Mouse (Mus musculus) left cerebral cortex, postnatal 36 days (tissue): ENCODE data around the gene Adat1. TPM values are rescaled to one million over a fixed set of nuclear protein-coding genes. Genes with fewer than 3 reads are reported as not detected.

ENCODE experiments used
- DNase-seq, 2 experiments: peaks; one replicate each; pipeline ENCODE4 v3.0.0; 2021 to 2022; ENCODE audit warnings: low spot score in 2 of 2, mixed read lengths in 1 of 2
- intact Hi-C: fragments of 180-260 bp; cut with DNase I; formaldehyde crosslinking; loops from one replicate; pipeline ENCODE4 v1.15.1; 2025
- total RNA-seq, 2 experiments: library from RNA; stranded (reverse); gene quantifications; 2 replicates each; pipeline ENCODE4 v1.2.3; 2021

Adat1 gene
- total RNA-seq, 2 experiments from 2014 or later = 4.0 to 8.0 TPM

DNA sequence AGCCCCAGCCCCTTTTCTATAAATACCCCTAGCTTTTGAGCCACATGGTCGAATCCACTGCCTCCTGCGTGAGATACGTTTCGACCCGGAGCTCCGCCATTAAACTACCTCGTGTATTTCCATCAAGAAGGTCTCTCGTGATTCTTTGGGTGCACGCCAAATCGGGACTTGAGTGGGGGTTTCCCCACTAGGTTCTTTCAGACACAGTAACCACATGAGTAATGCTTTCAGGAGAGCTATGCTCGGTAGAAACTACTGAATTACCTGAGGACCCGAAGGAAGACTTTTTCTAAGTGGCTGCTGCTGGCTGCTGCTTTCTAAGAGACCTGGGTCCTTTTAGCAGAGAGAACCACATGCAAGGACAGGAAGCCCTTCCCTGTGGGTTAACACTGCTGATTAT, 18.0 kb downstream of the Adat1 start:
- no peak for DNase-seq
- intact Hi-C loops = no loop called here

GRCm38 (mm10) chr8:111968991-111969390, 23.1 kb downstream of the Adat1 start:
- DNase-seq = no peak
- intact Hi-C loops = no loop called here

DNA sequence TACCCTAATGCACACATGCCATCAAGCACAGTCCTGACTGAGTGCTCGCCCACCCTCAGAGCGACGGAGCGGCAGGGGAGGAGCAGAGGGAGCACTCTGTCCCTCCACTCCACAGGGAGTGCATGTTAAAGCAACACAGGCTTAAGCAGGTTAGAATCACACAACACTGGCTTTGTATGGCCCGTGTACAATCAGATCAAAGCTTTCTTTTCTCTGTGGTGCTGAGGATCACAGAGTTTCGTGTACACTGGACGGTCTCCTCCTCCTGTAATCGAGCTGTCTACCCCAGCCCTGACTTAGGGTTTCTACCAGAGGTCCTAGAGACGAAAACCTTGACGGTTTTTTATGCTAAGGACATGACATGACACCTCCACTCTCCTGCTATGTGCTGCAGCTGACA, 23.6 kb downstream of the Adat1 start:
- intact Hi-C loops = no loop called here
- DNase-seq = no peak

- intact Hi-C loops = no loop called here
Observed at GRCm38 (mm10) chr8:111967246-111967870, 24.7 kb downstream of the Adat1 start.

GRCm38 (mm10) chr8:111964849-111965561, 27.1 kb downstream of the Adat1 start:
- intact Hi-C loops = no loop called here

More at GRCm38 (mm10) chr8:111967246-111967870, 24.7 kb downstream of the Adat1 start:
- DNase-seq = no peak

DNA sequence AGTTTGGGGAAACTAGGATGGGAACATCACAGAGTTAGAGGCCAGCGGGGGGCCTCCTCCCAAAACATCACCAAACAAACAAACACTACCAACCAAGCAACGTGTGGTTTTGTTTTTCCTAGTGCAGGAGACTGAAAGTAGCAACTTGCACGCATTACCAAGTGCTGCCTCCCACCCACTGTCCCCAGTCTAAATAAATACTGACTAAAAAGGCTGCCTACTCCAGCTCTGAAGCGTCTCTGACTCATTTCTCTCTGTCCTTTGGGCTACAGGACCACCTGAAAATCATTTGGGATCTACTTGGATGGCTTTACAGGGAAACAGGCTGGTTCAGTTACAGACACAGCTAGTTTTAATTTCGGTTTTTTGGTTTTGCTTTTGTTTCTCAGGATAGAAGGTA, 27.8 kb downstream of the Adat1 start:
- DNase-seq = no peak
- intact Hi-C loops = no loop called here

More at GRCm38 (mm10) chr8:111964849-111965561, 27.1 kb downstream of the Adat1 start:
- DNase-seq = no peak

- no peak for DNase-seq
- intact Hi-C loops = no loop called here
Observed at GRCm38 (mm10) chr8:111963546-111963945, 28.6 kb downstream of the Adat1 start.

DNA sequence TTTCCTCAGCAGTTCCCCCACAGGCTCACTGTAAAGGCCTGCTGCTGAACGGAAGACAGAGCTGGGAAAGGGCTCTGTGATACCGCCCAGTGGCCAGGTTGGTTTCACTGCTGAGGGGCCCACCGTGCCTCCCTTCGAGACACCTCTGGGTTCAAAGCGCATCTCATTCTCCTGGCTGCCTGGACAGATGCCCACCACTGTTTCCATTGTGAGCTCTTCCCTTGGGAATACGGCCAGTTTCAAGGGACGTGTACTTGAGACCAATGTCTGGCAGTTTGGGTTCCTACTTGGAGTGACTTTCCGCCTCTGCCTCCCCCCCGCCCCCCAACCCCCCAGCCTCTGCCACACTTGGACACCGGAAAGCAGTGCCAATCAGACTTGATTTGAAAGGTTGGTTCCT, 29.0 kb downstream of the Adat1 start:
- intact Hi-C loops = no loop called here
- DNase-seq = no peak

GRCm38 (mm10) chr8:111962589-111962988, 29.5 kb downstream of the Adat1 start:
- no peak for DNase-seq
- intact Hi-C loops = no loop called here

GRCm38 (mm10) chr8:111961330-111961729, 30.8 kb downstream of the Adat1 start:
- intact Hi-C loops = no loop called here
- no peak for DNase-seq

DNA sequence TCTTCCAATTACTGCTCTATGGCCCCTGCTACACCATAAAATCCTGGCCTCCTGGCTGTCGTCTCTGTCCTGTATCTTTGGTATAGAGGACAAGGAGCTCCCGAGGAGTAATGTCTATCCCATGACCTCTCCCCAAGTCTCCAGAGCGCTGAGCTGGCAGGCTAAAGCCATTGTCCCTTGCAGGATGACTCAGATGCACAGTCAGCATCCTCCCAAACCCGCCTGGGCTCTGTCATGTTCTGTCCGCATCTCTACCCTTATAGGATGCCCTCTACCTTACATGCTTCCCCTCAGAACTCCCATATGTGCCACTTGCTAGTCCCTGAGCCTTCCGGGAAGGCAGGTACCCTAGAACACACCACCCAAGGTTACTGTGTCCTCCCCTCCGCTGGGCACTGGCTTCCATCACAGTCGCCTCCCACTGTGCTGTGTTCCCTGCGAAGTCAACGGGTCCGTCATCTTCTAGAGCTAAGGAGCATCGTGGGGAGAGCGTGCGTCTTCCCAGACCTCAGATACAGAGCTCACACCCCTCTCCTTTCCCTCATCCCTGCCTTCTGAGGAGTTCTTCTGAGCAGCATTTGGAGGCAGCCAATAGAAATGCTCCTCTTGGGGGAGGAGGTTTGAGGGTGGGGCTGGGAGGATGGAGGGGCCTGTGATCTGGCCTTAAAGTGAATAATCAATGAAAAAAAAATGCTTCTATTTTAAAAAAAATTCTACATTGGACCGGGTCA, 31.3 kb downstream of the Adat1 start:
- no peak for DNase-seq
- intact Hi-C loops = no loop called here

- no peak for DNase-seq
- intact Hi-C loops = no loop called here
Observed at GRCm38 (mm10) chr8:111957231-111957630, 34.9 kb downstream of the Adat1 start.

GRCm38 (mm10) chr8:111955879-111956278, 36.2 kb downstream of the Adat1 start:
- intact Hi-C loops = no loop called here
- DNase-seq = no peak

GRCm38 (mm10) chr8:111954844-111955594, 37.1 kb downstream of the Adat1 start:
- intact Hi-C loops = no loop called here
- no peak for DNase-seq

- intact Hi-C loops = no loop called here
- no peak for DNase-seq
Observed at GRCm38 (mm10) chr8:111951936-111952335, 40.2 kb downstream of the Adat1 start.

DNA sequence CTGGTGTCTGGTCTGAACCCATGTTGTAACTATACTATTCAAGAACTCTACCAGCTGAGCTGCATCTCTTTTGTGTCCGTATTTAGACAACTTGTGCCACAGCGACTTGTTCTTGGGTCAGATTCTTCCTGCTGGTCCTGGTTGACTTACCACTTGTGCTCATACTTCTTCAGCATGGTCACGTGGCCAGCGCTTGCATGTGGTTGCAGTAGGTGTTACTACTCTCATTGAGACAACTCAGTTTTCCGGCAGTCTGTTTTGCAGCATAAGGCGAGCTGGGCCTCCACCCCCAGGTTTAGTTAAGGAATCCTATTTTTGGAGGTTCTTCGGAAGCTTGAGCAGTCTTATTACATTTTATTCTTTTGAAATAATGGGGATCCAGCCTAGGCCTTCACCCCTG, 40.8 kb downstream of the Adat1 start:
- intact Hi-C loops = no loop called here
- DNase-seq = peak; percentile 65 to 69

DNA sequence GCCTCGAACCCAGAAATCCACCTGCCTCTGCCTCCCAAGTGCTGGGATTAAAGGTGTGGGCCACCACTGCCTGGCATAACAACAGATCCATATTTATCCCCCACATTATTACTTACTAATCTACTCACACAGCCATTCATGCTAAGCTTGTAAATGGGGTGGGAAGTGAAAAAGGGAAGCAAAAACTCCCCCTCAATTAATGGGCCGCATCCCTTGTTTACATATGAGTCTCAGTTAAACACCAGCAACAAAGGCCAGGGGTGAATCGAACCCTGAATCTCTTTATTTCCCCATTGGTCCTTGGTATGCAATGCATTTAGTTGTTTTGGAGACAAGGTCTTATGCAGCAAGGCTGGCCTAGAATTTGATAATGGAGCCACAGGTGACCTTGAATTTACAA, 41.3 kb downstream of the Adat1 start:
- intact Hi-C loops = no loop called here
- no peak for DNase-seq

- no peak for DNase-seq
Observed at GRCm38 (mm10) chr8:111947954-111948353, 44.1 kb downstream of the Adat1 start.

GRCm38 (mm10) chr8:111947144-111947543, 45.0 kb downstream of the Adat1 start:
- DNase-seq = no peak

More at GRCm38 (mm10) chr8:111947954-111948353, 44.1 kb downstream of the Adat1 start:
- intact Hi-C loops = no loop called here

GRCm38 (mm10) chr8:111943544-111943943, 48.6 kb downstream of the Adat1 start:
- intact Hi-C loops = no loop called here

More at GRCm38 (mm10) chr8:111947144-111947543, 45.0 kb downstream of the Adat1 start:
- intact Hi-C loops = no loop called here

More at GRCm38 (mm10) chr8:111943544-111943943, 48.6 kb downstream of the Adat1 start:
- DNase-seq = no peak
